Mouse (Mus musculus) embryonic facial prominence, embryonic 12.5 days (tissue): ENCODE measurements around the gene Vgll1. TPM values are rescaled to one million over a fixed set of nuclear protein-coding genes. Genes with fewer than 3 reads are reported as not detected.

ENCODE experiments used
- ATAC-seq: fragments of 200-750 bp; cut with Nextera tagmentation; 2 replicates; pipeline ENCODE4 v1.8.0; 2017; ENCODE audit not compliant: insufficient number of reproducible peaks, insufficient read depth, low FRiP score, low TSS enrichment
- H3K27ac ChIP-seq: fragments of 300-500 bp; sonication (generic); 2 replicates; pipeline ENCODE4 v1.5.1; 2016; ENCODE audit warnings: mild to moderate bottlenecking
- H3K27me3 ChIP-seq: fragments of 300-500 bp; sonication (generic); 2 replicates; pipeline ENCODE4 v1.6.1; 2016; ENCODE audit warnings: mild to moderate bottlenecking, moderate library complexity
- H3K36me3 ChIP-seq: fragments of 300-500 bp; sonication (generic); 2 replicates; pipeline ENCODE4 v1.6.1; 2016; ENCODE audit warnings: mild to moderate bottlenecking
- H3K4me1 ChIP-seq: fragments of 300-500 bp; sonication (generic); 2 replicates; pipeline ENCODE4 v1.6.1; 2016
- H3K4me2 ChIP-seq: fragments of 300-500 bp; sonication (generic); replicated peaks from 2 replicates; pipeline ENCODE4 v1.6.1; 2016; ENCODE audit warnings: mild to moderate bottlenecking, moderate library complexity
- H3K4me3 ChIP-seq: fragments of 300-500 bp; sonication (generic); 2 replicates; pipeline ENCODE4 v1.5.1; 2016; ENCODE audit warnings: mild to moderate bottlenecking
- H3K9ac ChIP-seq: fragments of 300-500 bp; sonication (generic); 2 replicates; pipeline ENCODE4 v1.6.1; 2016; ENCODE audit warnings: mild to moderate bottlenecking, moderate library complexity
- H3K9me3 ChIP-seq: fragments of 300-500 bp; sonication (generic); 2 replicates; pipeline ENCODE4 v1.6.1; 2016; ENCODE audit warnings: mild to moderate bottlenecking, moderate library complexity
- WGBS: fragments of 180-500 bp; shearing (Covaris S2); methylation state at CpG from one replicate; pipeline ENCODE4 v1.1.7; 2016; 5-methylcytosine and 5-hydroxymethylcytosine counted together
- polyA plus RNA-seq: library from polyadenylated mRNA; unstranded; fragments of >200 nt; fragmentation: Nextera tagmentation; extraction: Ambion mirVana; gene quantifications from 2 replicates; pipeline ENCODE4 v1.2.1, GENCODE M21; 2016

Gene Vgll1
- polyA plus RNA-seq, 1 experiment from 2014 or later = 0.55 TPM

GRCm38 (mm10) chrX:57137627-57138026, 49.7 kb downstream of the Vgll1 start:
- H3K4me1 ChIP-seq = no peaks in the 10 kb centered on the region
- H3K36me3 ChIP-seq = no peaks in the 10 kb centered on the region
- no peak overlapping the region for H3K4me3 ChIP-seq
- H3K4me2 ChIP-seq = no peak overlapping the region
- no peaks in the 10 kb centered on the region for H3K27me3 ChIP-seq
- no peak for ATAC-seq
- H3K9ac ChIP-seq = no peak overlapping the region
- no peaks in the 10 kb centered on the region for H3K9me3 ChIP-seq
- H3K27ac ChIP-seq = no peak overlapping the region

- Histone ChIP-seq H3K36me3 (no peaks in the 10 kb centered on the region), H3K4me1 (no peaks in the 10 kb centered on the region), H3K27me3 (no peaks in the 10 kb centered on the region), H3K9ac (no peak overlapping the region), H3K27ac (no peak overlapping the region), H3K4me3 (no peak overlapping the region), H3K4me2 (no peak overlapping the region), H3K9me3 (no peaks in the 10 kb centered on the region)
- 56% methylated on average over 1 of the region's 1 CpGs for WGBS
- no peak for ATAC-seq
Measured at GRCm38 (mm10) chrX:57153520-57153919, 65.6 kb downstream of the Vgll1 start.

Other genes starting within 250 kb of the Vgll1 start
- not detected in 2 replicates for gene Adgrg4, start 217.9 kb upstream of the Vgll1 start, polyA plus RNA-seq
- gene Brs3, start 45.0 kb upstream of the Vgll1 start, polyA plus RNA-seq = not detected in 2 replicates
- gene Htatsf1, start 34.5 kb upstream of the Vgll1 start, polyA plus RNA-seq = 85.1 and 93.0 TPM in 2 replicates
- gene Cd40lg, start 124.0 kb downstream of the Vgll1 start, polyA plus RNA-seq = not detected in 2 replicates